Mouse (Mus musculus): ENCODE data around the gene Ssu72. TPM values are rescaled to one million over a fixed set of nuclear protein-coding genes. Genes with fewer than 3 reads are reported as not detected.

Ssu72 gene
- total RNA-seq, 1 experiment = 129 TPM

- TF ChIP-seq ZC3H11A (IDR thresholded peaks at IDR 0.05; ENCODE audit: borderline replicate concordance, low read depth, low read length) (no peak), CHD2 (IDR thresholded peaks at IDR 0.05; ENCODE audit: low read depth, low read length) (no peak), HCFC1 (IDR thresholded peaks at IDR 0.05; ENCODE audit: borderline replicate concordance, insufficient read depth, low read length) (no peak), ZNF384 (IDR thresholded peaks at IDR 0.05; ENCODE audit: low read depth, low read length) (no peak), MAFK (IDR thresholded peaks at IDR 0.05; ENCODE audit: insufficient read depth, low read depth, low read length) (no peak)
- Histone ChIP-seq H3K9ac (ENCODE audit: insufficient read depth, low read depth, low read length, poor library complexity, severe bottlenecking) (0 out of 2 replicates have a peak within 1 kb of the TSS, but pooled peaks have one; percentile 9), H3K27ac (ENCODE audit: insufficient read depth, low read depth, low read length, poor library complexity, severe bottlenecking) (no peak within 1 kb of the TSS), H3K4me3 (ENCODE audit: insufficient read depth in 1 of 2, low read depth in 1 of 2, low read length in 2 of 2, poor library complexity in 1 of 2, severe bottlenecking in 1 of 2) (peak within 1 kb of the TSS; percentile 49 to 57), H3K36me3 (ENCODE audit: control insufficient read depth, insufficient read depth, low read length, poor library complexity, severe bottlenecking) (no peaks in the 10 kb centered on the region), H3K4me1 (ENCODE audit: control insufficient read depth in 2 of 2, insufficient read depth in 2 of 2, low read length in 2 of 2, poor library complexity in 1 of 2) (peaks cover 9 to 22% of the 10 kb centered on the region in 2 experiments; a peak in 3 of 4 replicates), H3K9me3 (ENCODE audit: control insufficient read depth, insufficient read depth, low read depth, low read length) (no peaks in the 10 kb centered on the region)
- peak; percentile 78 for DNase-seq (ENCODE audit: low read depth, low spot score)
- in situ Hi-C loops (cut with MboI; ENCODE audit: low sequenced_read_pairs in 2 of 2, unreplicated experiment in 2 of 2) = no loop called here
These were observed 69.7 kb downstream of the Ssu72 start, which contains the start of gene Vwa1 for GRCm38 (mm10) chr4:155774280-155774754. Vwa1 (minus strand) TSS chr4:155774698.

- no peak overlapping the region for H3K27ac ChIP-seq (ENCODE audit: insufficient read depth, low read depth, low read length, poor library complexity, severe bottlenecking)
- in situ Hi-C loops (cut with MboI; ENCODE audit: low sequenced_read_pairs in 2 of 2, unreplicated experiment in 2 of 2) = no loop called here
- H3K9me3 ChIP-seq (ENCODE audit: control insufficient read depth, insufficient read depth, low read depth, low read length) = no peaks in the 10 kb centered on the region
- DNase-seq (ENCODE audit: low read depth, low spot score) = no peak
- H3K4me1 ChIP-seq (ENCODE audit: control insufficient read depth in 2 of 2, insufficient read depth in 2 of 2, low read length in 2 of 2, poor library complexity in 1 of 2) = peaks cover 9 to 20% of the 10 kb centered on the region in 2 experiments; a peak in 3 of 4 replicates
- H3K9ac ChIP-seq (ENCODE audit: insufficient read depth, low read depth, low read length, poor library complexity, severe bottlenecking) = no peak overlapping the region
- no peaks in the 10 kb centered on the region for H3K36me3 ChIP-seq (ENCODE audit: control insufficient read depth, insufficient read depth, low read length, poor library complexity, severe bottlenecking)
- no peak for TF ChIP-seq MAFK (IDR thresholded peaks at IDR 0.05; ENCODE audit: insufficient read depth, low read depth, low read length)
- TF ChIP-seq HCFC1 (IDR thresholded peaks at IDR 0.05; ENCODE audit: borderline replicate concordance, insufficient read depth, low read length) = no peak
- no peak for TF ChIP-seq ZC3H11A (IDR thresholded peaks at IDR 0.05; ENCODE audit: borderline replicate concordance, low read depth, low read length)
- TF ChIP-seq ZNF384 (IDR thresholded peaks at IDR 0.05; ENCODE audit: low read depth, low read length) = no peak
- no peak for TF ChIP-seq CHD2 (IDR thresholded peaks at IDR 0.05; ENCODE audit: low read depth, low read length)
- H3K4me3 ChIP-seq (ENCODE audit: insufficient read depth in 1 of 2, low read depth in 1 of 2, low read length in 2 of 2, poor library complexity in 1 of 2, severe bottlenecking in 1 of 2) = no peak overlapping the region
These were observed 70.6 kb downstream of the Ssu72 start for GRCm38 (mm10) chr4:155774971-155775740.

- Histone ChIP-seq H3K27ac (ENCODE audit: insufficient read depth, low read depth, low read length, poor library complexity, severe bottlenecking) (no peak overlapping the region), H3K36me3 (ENCODE audit: control insufficient read depth, insufficient read depth, low read length, poor library complexity, severe bottlenecking) (no peaks in the 10 kb centered on the region)
- in situ Hi-C loops (cut with MboI; ENCODE audit: low sequenced_read_pairs in 2 of 2, unreplicated experiment in 2 of 2) = no loop called here
These were observed 71.3 kb downstream of the Ssu72 start for GRCm38 (mm10) chr4:155775855-155776254.

GRCm38 (mm10) chr4:155776704-155777335 lies 72.2 kb downstream of the Ssu72 start:
- Histone ChIP-seq H3K4me1 (ENCODE audit: control insufficient read depth in 2 of 2, insufficient read depth in 2 of 2, low read length in 2 of 2, poor library complexity in 1 of 2) (peaks cover 9 to 17% of the 10 kb centered on the region in 2 experiments; a peak in 3 of 4 replicates), H3K4me3 (ENCODE audit: insufficient read depth in 1 of 2, low read depth in 1 of 2, low read length in 2 of 2, poor library complexity in 1 of 2, severe bottlenecking in 1 of 2) (no peak overlapping the region), H3K27ac (ENCODE audit: insufficient read depth, low read depth, low read length, poor library complexity, severe bottlenecking) (no peak overlapping the region), H3K9ac (ENCODE audit: insufficient read depth, low read depth, low read length, poor library complexity, severe bottlenecking) (no peak overlapping the region), H3K36me3 (ENCODE audit: control insufficient read depth, insufficient read depth, low read length, poor library complexity, severe bottlenecking) (no peaks in the 10 kb centered on the region), H3K9me3 (ENCODE audit: control insufficient read depth, insufficient read depth, low read depth, low read length) (no peaks in the 10 kb centered on the region)
- in situ Hi-C loops (cut with MboI; ENCODE audit: low sequenced_read_pairs in 2 of 2, unreplicated experiment in 2 of 2) = no loop called here
- TF ChIP-seq CHD2 (IDR thresholded peaks at IDR 0.05; ENCODE audit: low read depth, low read length) (no peak), ZC3H11A (IDR thresholded peaks at IDR 0.05; ENCODE audit: borderline replicate concordance, low read depth, low read length) (no peak), ZNF384 (IDR thresholded peaks at IDR 0.05; ENCODE audit: low read depth, low read length) (no peak), MAFK (IDR thresholded peaks at IDR 0.05; ENCODE audit: insufficient read depth, low read depth, low read length) (no peak), HCFC1 (IDR thresholded peaks at IDR 0.05; ENCODE audit: borderline replicate concordance, insufficient read depth, low read length) (no peak)
- DNase-seq (ENCODE audit: low read depth, low spot score) = no peak

More at GRCm38 (mm10) chr4:155775855-155776254, 71.3 kb downstream of the Ssu72 start:
- TF ChIP-seq CHD2 (IDR thresholded peaks at IDR 0.05; ENCODE audit: low read depth, low read length) = no peak
- TF ChIP-seq ZNF384 (IDR thresholded peaks at IDR 0.05; ENCODE audit: low read depth, low read length) = no peak
- TF ChIP-seq MAFK (IDR thresholded peaks at IDR 0.05; ENCODE audit: insufficient read depth, low read depth, low read length) = no peak
- TF ChIP-seq HCFC1 (IDR thresholded peaks at IDR 0.05; ENCODE audit: borderline replicate concordance, insufficient read depth, low read length) = no peak
- Histone ChIP-seq H3K4me1 (ENCODE audit: control insufficient read depth in 2 of 2, insufficient read depth in 2 of 2, low read length in 2 of 2, poor library complexity in 1 of 2) (peaks cover 9 to 17% of the 10 kb centered on the region in 2 experiments; a peak in 3 of 4 replicates), H3K9ac (ENCODE audit: insufficient read depth, low read depth, low read length, poor library complexity, severe bottlenecking) (no peak overlapping the region), H3K9me3 (ENCODE audit: control insufficient read depth, insufficient read depth, low read depth, low read length) (no peaks in the 10 kb centered on the region), H3K4me3 (ENCODE audit: insufficient read depth in 1 of 2, low read depth in 1 of 2, low read length in 2 of 2, poor library complexity in 1 of 2, severe bottlenecking in 1 of 2) (no peak overlapping the region)
- no peak for DNase-seq (ENCODE audit: low read depth, low spot score)

All from ES-E14 (cell line).